Mouse (Mus musculus) heart, postnatal 4 days (tissue): ENCODE results near the gene Adamts12. TPM values are rescaled to one million over a fixed set of nuclear protein-coding genes. Genes with fewer than 3 reads are reported as not detected.

Source experiments
- DNase-seq: peaks from one replicate; pipeline ENCODE4 v3.0.0; 2021
- total RNA-seq, 2 experiments: library from RNA; stranded (reverse); gene quantifications; 2 replicates each; pipeline ENCODE4 v1.2.3; 2021

The Adamts12 gene
- total RNA-seq, 2 experiments from 2014 or later, result 16.4 to 18.4 TPM

DNA sequence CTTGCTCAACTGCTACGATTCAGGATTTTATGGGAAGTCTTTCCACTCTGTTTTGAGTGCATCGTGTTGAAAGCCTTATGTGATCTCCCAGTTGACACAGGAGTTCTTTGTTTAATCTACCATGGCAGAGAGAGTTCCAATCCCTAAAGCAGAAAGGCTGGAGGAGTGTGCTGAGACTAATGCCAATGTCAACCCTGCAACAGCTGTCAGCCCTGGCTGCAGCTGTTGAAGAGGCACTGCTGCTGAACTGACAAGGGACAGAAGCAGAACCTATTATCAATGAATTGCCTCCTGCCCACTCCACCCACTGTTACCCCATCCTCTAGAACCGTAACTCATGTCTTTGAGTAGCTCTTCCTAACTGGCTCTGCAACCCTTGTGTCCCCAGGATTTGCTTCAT lies 101.3 kb downstream of the Adamts12 start:
- peak; percentile 19 for DNase-seq

DNA sequence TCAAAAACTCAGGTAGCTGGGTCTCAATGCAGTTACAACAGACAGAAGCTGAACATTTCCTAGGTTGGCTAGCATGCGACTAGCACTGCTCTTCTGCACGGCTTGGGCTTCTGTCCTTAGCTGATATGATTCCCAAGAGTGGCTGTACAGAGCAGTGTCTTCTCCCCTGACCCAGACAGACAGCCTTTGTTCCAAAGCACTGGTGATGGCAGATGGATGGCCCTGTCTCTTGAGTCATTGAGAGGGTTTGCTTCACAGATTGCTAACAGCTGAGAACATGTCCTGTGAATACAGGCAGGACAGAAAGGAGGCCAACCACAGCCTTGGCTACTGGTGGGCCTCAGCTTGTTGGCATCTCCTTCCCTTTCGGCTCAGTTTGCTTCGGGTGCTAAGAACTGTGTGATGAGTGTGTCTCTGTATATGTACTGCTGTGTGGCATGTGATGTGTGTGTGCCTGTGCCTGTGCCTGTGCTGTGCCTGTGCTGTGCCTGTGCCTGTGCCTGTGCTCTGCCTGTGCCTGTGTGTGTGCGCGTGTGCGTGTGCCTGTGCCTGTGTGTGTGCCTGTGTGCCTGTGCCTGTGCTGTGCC lies 109.4 kb downstream of the Adamts12 start:
- no peak for DNase-seq

DNA sequence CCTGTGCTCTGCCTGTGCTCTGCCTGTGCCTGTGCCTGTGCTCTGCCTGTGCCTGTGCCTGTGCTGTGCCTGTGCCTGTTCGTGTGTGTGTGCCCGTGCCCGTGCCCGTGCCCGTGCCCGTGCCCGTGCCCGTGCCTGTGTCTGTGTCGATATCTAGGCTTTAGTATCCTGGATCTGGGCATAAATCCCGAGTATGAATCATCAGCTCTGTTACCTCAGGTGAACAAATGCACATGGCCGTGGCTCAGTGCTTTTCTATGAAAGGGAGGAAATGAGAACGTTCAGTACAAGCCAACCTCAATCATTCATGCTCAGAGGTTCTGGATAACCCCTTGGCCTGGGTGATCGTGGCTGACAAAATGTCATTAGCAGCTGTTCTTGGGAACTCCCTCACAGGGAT lies 110.3 kb downstream of the Adamts12 start:
- DNase-seq, result no peak

DNA sequence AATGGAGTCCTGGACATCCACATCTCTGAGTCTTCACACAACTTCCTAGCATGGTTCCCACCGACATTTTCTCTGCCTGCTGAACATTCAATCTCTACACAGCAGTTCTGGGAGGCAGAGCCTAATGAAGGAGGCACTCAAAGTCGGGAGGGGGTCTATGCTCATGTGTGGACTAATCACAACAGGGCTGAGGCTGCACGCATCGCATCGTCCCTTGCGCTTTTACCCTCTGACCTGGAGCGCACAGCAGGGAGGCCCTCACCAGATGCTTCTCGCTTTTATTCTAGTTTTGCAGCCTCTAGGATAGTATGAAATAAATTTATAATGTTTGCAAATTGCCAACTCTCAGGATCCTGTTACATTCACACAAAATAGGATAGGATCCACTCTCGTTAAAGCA lies 112.9 kb downstream of the Adamts12 start:
- DNase-seq, result no peak

DNA sequence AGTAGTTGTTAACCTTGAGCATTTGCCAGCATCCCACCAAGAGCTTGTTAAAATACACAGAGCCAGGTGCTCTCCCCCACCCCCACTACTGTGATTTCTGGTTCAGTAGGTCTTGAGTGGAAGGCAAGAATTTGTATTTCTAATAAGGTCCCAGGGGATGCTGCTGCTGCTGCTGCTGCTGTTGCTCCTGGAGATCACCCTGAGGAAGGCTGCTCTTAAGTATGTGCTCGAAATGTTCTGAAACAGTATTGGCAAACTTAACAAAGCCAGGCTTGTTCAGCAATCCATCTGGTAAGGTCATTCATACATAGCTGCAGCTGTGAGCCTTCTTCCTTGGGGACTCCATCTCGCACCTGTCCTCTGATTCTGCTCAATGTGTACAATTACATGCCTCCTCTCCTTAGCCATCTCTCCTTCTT lies 115.2 kb downstream of the Adamts12 start:
- no peak for DNase-seq

DNA sequence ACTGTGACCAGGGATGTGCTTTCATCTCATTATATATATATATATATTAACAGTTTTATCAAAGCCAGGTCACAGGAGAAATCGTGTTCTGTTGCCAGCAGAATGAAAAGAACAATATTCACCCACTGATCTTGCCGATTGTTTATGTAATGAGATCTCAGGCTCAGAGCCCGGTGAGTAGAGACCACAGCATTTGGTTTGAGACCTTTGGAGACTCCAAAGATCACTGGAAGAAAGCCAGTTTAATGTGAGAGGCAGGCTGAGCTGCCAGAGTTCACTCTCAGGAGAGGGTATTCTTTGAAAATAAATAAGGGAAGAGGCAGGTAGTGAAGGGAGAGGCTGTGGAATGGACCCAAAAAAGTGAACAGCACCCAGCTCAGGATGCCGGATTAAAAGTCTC lies 122.1 kb downstream of the Adamts12 start:
- DNase-seq, result no peak

DNA sequence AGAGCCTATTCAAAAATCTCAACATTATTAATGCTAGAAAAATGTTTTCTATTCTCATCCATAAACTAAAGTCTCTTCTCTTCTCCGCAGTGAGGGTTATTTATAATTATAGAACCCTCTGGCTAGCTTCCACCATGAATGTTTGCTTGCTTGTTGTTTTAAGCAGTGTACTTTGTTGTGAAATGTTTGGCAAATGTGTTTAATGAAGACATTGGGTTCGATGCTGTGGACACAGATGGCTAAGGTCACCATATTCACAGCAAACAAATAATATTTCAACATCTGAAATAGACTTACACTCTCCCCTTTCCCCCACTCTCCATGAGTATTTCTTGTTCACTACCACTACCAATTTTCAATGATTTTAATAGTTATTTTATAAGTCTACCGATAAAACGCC lies 125.9 kb downstream of the Adamts12 start:
- no peak for DNase-seq

DNA sequence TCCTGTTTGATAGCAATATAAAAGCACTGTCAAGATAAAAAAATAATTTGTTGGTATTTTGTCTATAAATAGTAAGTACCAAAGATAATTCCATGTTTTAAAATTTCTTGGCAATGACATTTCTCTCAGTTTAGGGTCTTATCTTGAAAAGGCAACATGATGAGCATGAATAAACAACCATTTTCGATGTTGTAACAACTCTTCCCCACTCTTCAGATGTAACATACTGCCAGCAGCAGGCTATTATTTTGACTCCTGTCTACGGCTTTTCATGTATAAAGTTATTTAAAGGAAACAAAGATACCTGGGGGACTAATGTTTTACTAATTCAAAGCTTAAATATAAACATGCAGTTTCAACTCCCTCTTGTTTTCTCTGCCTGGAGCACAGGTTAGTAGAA lies 128.2 kb downstream of the Adamts12 start:
- no peak for DNase-seq

DNA sequence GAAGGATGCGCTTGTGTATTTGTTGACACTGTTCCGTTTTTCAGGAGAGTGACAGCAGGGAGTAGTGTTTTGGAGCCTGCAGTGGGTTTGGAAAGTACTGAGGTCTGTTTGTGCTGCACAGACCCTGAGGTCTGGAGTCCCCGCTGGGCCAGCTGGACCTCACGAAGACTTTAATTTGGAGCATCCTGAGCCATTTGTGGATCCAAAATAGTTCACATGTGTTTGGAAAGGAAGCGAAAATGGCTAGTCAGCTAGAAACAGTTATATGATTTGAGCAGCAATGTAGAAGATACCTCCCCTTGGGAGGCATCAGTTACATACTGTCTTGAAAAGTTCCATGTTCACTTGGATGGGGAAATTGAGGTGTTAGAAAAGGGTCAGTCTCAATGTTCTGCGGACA lies 132.5 kb downstream of the Adamts12 start:
- DNase-seq, result no peak

DNA sequence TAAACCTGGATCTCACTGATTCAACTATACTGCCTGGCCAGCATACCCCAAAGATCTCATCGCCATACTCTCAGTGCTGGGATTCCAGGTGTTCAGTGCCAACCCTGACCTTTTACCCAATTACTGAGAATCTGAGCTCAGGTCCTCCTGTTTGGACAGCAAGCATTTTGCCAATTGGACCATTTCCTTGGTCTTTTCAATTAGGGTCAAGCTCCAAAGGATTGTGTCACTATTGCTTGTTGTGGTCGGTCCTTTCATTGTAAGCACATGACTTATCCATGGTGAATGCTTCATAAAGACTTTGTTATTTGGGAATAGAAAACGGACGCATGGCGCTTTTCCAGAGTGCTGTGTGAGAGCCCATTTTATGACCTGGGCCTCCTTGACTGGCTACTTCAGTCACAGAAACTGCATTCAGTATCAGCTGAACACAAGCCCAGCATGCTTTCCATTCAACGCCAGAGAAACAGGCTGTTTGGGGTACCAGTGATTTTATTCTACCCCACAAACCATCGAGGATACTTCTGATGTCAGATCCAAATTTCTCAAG lies 133.7 kb downstream of the Adamts12 start:
- DNase-seq, result no peak

DNA sequence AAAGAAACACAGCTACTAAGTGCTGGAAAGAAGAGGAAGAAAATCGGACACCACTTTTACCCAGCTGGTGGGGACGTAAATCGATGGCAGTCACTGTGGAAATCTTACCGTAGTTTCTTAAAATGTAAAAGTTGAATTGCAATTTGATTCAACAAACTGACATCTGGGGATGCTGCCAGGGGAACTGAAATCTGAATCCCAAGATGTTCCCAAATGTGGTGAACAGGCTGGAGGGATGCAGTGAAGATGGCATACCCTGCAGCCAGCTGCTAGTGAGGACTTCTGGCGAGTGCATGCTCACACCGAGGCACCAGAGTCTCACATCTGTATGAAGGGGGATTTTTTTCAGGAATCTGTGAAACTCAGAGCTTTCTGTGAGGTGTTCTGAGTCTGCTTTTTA lies 138.5 kb downstream of the Adamts12 start:
- DNase-seq, result no peak

DNA sequence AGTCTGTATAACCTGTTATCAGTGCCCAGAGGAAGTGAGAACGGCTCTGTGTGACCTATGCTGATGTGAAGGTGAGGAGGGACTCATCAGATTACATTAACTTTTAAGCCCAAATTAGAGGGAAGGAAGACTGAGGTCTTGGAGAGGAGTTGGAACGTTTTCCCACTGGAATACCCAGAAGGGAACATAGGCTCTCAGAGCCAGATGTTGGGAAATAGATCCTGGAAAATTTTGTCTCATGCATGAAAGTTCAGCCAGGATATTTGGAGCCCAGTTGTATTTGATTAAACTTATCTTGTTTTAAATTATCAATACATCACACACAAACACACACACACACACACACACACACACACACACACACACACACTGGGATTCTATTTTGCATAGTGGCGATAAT lies 140.3 kb downstream of the Adamts12 start:
- DNase-seq, result no peak

DNA sequence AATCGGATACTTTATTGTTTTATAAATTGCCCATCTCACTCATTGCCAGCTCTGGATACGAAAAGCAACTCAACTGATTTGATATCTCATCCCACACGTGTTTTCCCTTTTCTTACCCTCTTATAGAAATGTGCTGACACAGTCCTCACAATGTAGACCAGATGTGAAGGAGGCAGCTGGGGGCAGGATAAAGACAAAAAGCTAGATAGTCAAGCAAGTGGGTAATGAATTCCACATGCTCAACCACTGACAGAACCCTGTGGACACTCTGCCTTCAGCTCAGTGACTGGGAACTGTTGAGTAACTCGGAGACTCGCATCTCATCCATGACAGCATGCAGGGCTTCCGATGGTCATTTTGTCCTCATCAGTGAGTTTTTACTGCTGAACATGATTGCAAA lies 146.4 kb downstream of the Adamts12 start:
- no peak for DNase-seq

DNA sequence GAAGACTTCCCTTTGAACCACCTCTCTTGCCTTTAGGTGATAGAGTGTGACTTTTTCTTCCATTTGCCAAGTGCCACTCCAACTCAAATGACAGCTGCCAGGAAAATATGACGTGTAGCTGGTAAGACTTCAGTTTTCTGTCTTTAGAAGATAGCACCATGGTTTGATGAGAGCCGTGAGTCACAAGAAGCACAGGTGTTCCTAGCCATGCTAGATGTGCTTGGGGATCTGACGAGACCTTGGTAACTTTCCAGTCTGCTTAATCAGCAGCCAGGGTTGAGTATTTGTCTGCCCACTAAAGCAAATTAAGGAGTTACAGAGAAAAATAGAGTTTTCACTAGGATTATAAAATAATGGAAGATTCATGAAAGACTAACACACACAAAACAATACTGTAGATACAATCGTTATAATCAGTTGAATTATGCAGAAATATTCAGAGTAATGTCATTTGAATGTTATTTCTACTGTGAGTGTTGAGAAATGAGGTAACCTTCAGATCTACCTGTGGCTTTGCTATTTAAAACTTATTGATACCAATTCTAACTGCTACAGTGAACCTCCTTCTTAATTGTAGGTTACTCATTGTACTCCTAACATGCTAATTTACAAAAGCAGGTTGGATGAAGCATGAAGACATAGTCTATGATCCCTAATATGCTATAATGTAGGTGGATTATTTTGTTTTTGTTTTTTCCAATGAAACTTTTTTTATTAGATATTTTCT lies 169.5 kb downstream of the Adamts12 start:
- DNase-seq, result no peak

DNA sequence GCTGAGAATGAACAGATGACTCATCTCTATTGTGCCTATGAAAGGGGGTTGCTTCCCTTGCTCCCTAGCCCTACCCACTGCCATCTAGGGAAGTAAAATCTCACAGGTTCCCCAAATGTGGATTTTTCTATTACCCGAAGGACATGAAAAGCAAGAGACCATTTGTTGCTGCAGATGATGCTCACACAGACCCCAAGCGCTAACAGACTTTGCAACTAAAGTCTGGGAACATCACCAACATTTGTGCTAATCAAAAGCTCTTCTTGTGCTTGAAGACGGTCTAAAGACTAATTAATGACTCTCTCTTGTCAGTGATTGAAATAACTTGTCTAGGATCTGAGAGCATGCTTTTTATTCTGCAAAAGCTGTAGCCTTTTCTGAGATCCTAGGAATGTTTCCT lies 175.8 kb downstream of the Adamts12 start:
- no peak for DNase-seq

DNA sequence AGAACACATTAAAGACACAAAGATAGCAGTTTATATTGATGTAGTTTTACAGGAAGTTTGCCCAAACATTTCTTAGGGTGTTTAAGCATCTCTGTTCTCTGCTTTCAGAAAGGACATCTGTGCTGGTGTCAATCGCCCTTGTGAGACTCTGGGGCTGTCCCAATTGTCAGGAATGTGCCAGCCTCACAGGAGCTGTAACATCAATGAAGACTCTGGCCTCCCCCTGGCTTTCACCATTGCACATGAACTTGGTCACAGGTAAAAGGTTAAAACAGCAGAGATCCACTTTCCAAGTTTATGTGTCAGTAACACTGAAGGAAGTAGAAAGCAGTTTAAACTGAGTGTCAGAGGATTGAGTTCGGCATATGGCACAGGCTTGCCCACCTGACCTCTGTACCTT lies 176.7 kb downstream of the Adamts12 start:
- DNase-seq, result no peak

DNA sequence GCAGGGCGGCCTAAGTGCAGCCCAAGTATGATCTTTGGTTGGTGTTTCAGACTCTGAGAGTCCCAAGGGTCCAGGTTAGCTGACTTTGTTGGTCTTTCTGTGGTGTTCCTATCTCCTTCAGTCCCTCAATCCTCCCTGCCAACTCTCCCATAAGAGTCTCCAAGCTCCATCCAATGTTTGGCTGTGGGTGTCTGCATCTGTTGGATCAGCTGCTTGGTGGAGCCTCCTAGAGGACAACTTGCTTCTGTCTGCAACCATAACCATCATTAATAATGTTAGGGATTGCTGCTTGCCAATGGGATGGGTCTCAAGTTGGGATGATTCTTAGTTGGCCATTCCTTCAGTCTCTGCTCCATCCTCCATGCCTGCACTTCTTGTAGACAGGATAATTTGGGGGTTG lies 181.8 kb downstream of the Adamts12 start:
- DNase-seq, result no peak

DNA sequence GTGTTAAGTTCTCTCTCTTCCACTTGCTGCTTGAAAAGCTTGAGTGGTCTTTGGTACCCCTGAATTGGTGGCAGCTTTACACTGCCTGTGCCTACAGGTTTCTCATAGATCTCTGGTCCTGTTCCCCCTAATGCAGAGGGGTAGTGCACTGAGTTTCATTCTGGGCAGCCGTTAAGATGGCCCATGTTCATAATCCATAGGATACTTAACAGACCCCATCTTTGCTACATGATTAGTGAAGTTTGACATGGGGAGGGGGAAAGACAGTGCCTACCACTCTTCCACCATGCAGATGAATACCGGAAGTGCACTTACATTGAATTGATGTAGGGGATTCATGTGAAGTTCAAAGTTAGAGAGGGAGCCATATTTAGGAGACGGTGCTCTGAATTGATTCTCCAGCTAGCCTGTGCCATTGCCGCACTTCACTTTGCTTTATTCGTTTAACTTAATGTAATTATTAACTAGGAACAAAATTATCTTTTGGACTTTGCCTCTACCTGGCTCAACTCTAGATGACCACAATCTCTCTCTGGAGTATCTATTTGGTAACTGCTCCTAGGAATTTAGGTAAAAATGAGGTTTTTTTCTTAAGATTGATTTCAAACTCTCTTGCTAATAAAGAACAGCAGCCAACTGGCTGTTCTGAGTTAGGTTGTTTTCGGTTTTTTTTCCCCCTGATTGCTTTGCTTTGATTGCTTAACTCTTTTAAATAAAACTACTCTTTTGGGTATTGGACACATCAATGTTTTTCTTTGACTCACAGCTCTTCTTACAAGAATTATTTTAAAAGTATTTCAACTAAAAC lies 214.9 kb downstream of the Adamts12 start:
- no peak for DNase-seq

DNA sequence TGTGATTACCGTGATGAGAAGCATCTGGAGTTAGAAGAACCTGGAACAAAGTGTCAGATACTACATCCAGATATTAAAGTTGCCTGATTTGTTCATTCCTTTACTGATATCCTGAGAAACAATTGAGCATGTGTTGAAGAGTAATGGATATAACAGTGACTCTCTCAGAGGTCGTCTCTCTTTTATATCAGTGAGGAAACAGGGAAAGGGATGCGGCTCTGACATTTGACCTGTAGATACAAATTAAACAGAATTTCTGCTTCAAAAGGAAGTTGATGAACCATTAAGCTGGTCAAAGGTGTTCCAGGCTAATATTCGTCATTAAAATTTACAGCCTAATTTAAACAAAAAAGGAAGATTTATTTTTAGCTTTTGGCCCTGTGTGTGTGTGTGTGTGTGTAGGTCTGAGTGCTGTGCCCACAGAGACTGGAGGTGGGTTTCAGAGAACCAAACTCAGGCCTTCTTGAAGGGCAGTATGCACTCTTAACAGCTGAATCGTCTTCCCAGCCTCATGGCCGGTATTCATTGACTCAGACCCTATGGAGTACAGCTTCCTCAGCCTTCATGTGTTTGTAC lies 216.2 kb downstream of the Adamts12 start:
- no peak for DNase-seq

DNA sequence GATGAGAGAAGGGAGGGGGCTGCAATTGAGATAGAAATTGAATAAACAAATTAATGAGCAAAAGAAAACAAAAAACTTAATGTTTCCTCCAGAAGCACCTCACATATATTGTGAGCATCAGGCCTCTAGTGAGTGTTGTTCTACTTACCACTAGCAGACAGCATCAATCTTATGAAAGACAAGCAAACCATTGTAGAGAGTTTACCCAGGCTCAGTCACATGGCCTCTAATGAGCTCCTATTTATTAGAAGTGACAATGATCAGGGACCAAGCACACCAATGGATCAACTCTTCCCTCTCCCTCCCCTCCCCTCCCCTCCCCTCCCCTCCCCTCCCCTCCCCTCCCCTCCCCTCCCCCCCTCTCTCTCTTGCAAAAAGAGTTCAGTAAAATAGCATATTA lies 218.6 kb downstream of the Adamts12 start:
- DNase-seq, result no peak

DNA sequence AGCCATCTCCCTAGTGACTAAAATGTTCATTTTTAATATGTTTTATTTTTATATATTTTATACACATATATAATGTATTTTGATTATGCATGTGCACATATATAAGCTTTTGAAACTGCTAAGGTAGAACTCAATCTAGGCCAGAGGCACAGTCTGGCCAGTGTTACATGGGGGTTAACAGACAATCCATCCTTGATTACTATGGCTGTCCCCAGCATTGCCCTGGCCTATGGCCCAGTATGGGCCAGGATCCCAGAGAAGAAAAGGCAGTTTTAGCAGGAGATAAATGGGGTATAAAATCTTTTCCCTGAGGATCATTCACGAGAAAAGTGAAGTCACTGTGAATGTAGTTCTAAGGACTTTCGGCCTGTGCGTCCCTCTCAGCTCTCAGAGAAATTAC lies 223.2 kb downstream of the Adamts12 start:
- DNase-seq, result peak; percentile 23

DNA sequence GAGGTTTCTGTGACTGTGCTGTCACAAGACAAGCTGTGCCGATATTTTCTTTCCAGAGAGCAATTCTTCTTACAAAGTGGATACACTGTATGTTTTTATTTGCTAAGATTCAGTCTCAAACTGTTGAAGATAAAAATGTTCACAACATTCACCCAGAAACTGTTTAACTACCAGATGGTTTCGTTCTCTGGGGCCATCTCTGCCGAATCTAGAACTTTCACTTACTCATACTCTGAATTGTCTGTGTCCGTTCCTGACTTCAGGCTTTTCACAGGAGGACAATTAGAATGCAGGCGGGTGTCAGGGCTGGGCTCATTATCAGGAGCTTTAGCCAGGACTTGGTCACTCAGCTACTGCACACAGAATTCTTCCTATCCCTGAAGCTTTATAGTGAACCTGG lies 227.7 kb downstream of the Adamts12 start:
- DNase-seq, result no peak

DNA sequence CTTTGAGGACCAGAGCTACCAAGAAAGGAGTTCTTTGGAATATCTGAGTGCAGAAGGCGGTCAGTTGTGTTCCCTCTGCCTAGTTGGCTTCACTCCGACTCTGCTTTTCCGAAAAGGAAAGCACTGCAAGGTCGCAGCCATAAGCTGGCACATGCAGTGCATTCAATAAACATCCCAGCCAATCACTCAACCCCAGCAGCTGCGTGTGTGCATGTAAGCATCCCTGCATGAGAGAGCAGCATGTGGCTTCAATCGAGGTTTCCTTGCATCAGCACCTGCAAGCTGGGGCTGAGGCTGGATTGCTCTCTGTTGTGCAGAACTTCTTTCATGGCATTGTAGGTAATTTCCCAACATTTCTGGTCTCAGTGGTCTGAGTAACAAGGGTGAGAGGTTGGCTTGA lies 230.4 kb downstream of the Adamts12 start:
- DNase-seq, result no peak
